Mouse (Mus musculus) olfactory bulb, adult 2 months (tissue): ENCODE data around the gene Fpgs.

Experiments
- CTCF ChIP-seq: fragments of 200-500 bp; IDR thresholded peaks from 2 replicates; pipeline ENCODE4 v1.5.1; 2012; ENCODE audit warnings: low read depth, mild to moderate bottlenecking, low read length, moderate library complexity; ENCODE audit not compliant: insufficient read depth
- POLR2A ChIP-seq: fragments of 200-500 bp; IDR thresholded peaks from 2 replicates; pipeline ENCODE4 v1.6.1; 2012; ENCODE audit warnings: mild to moderate bottlenecking, low read depth, low read length, moderate library complexity; ENCODE audit not compliant: insufficient read depth

GRCm38 (mm10) chr2:32714117-32714986 is 10.4 kb upstream of the Fpgs start:
- TF ChIP-seq CTCF, result no peak
- no peak for TF ChIP-seq POLR2A
